Mouse (Mus musculus) intestine, embryonic 14.5 days (tissue): ENCODE measurements at regions not wholly inside any gene's neighbourhood (a gene's known extent, or its start where the extent isn't known, plus 50 kb on each side); places are given as distances from the start of the nearest gene placed in this dataset.
A peak's percentile ranks its signal among the peaks of the same experiment; 100 is the strongest.

Experiments
- ATAC-seq: fragments of 200-750 bp; cut with Nextera tagmentation; replicated peaks from 2 replicates; pipeline ENCODE4 v1.8.0; 2017; ENCODE audit warnings: low read depth, moderate number of reproducible peaks, moderate TSS enrichment, moderate library complexity; ENCODE audit not compliant: low FRiP score, low TSS enrichment
- DNase-seq: peaks from one replicate; pipeline ENCODE4 v3.0.0-alpha.2; 2018; ENCODE audit warnings: low spot score
- H3K27ac ChIP-seq: fragments of 300-500 bp; sonication (generic); 2 replicates; pipeline ENCODE4 v1.5.1; 2014; ENCODE audit warnings: low read depth, mild to moderate bottlenecking, control low read depth
- H3K27me3 ChIP-seq: fragments of 300-500 bp; sonication (generic); replicated peaks from 2 replicates; pipeline ENCODE4 v1.6.1; 2014; ENCODE audit warnings: low read length, control low read depth; ENCODE audit not compliant: control insufficient read depth, insufficient read depth
- H3K36me3 ChIP-seq: fragments of 300-500 bp; sonication (generic); 2 replicates; pipeline ENCODE4 v1.6.1; 2014; ENCODE audit warnings: low read length, control low read depth; ENCODE audit not compliant: control insufficient read depth, insufficient read depth
- H3K4me1 ChIP-seq: fragments of 300-500 bp; sonication (generic); replicated peaks from 2 replicates; pipeline ENCODE4 v1.6.1; 2014; ENCODE audit warnings: low read length, control low read depth, mixed read lengths; ENCODE audit not compliant: control insufficient read depth, insufficient read depth
- H3K4me2 ChIP-seq: fragments of 300-500 bp; sonication (generic); 2 replicates; pipeline ENCODE4 v1.6.1; 2014; ENCODE audit warnings: low read length
- H3K4me3 ChIP-seq: fragments of 300-500 bp; sonication (generic); 2 replicates; pipeline ENCODE4 v1.5.1; 2014; ENCODE audit warnings: low read depth, low read length, control low read depth, mixed read lengths
- H3K9ac ChIP-seq: fragments of 300-500 bp; sonication (generic); 2 replicates; pipeline ENCODE4 v1.6.1; 2014; ENCODE audit warnings: mild to moderate bottlenecking, low read length
- H3K9me3 ChIP-seq: fragments of 300-500 bp; sonication (generic); 2 replicates; pipeline ENCODE4 v1.6.1; 2016; ENCODE audit warnings: low read length, control low read depth; ENCODE audit not compliant: control insufficient read depth
- WGBS: fragments of 180-500 bp; shearing (Covaris S2); extraction: QIAGEN DNeasy Blood & Tissue Kit; methylation state at CpG from one replicate; pipeline ENCODE4 v1.1.7; 2014; 5-methylcytosine and 5-hydroxymethylcytosine counted together

DNA sequence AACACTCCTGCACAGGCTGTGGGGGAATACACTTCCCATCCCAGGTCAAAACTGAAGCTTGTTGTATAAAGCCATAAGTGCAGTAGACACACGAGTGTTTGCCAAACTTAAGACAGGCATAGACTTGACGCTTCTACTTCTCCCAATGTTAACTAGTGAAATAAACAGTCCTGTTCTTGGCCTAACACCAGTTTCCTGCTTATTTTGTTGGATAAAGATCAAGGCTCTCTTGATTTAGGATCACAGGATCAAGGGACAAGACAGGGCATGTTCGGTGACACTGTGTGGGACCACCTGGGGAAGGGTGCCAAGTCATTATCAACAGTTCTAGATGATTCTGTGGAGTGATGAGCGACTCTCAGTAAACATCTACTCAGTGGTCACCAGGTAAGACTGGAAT lies 114.3 kb upstream of the Serp2 start:
- no peaks in the 10 kb centered on the region for H3K36me3 ChIP-seq
- no peak overlapping the region for H3K27ac ChIP-seq
- no peak for DNase-seq
- H3K9ac ChIP-seq = no peak overlapping the region
- no peaks in the 10 kb centered on the region for H3K27me3 ChIP-seq
- H3K9me3 ChIP-seq = no peaks in the 10 kb centered on the region
- H3K4me2 ChIP-seq = no peak overlapping the region
- peaks cover 9% of the 10 kb centered on the region; the same call in 1 of the 2 replicates for H3K4me1 ChIP-seq
- ATAC-seq = no peak
- WGBS = 69% methylated on average over 4 of the region's 4 CpGs
- no peak overlapping the region for H3K4me3 ChIP-seq

GRCm38 (mm10) chr14:76665754-76666371 lies 109.2 kb upstream of the Serp2 start:
- Histone ChIP-seq H3K4me3 (no peak overlapping the region), H3K27me3 (no peaks in the 10 kb centered on the region), H3K27ac (no peak overlapping the region), H3K4me2 (no peak overlapping the region), H3K9me3 (no peaks in the 10 kb centered on the region), H3K9ac (no peak overlapping the region), H3K4me1 (peaks cover 4% of the 10 kb centered on the region; the same call in 1 of the 2 replicates), H3K36me3 (no peaks in the 10 kb centered on the region)
- ATAC-seq (no peak), DNase-seq (no peak)
- WGBS = 78% methylated on average over 12 of the region's 12 CpGs

DNA sequence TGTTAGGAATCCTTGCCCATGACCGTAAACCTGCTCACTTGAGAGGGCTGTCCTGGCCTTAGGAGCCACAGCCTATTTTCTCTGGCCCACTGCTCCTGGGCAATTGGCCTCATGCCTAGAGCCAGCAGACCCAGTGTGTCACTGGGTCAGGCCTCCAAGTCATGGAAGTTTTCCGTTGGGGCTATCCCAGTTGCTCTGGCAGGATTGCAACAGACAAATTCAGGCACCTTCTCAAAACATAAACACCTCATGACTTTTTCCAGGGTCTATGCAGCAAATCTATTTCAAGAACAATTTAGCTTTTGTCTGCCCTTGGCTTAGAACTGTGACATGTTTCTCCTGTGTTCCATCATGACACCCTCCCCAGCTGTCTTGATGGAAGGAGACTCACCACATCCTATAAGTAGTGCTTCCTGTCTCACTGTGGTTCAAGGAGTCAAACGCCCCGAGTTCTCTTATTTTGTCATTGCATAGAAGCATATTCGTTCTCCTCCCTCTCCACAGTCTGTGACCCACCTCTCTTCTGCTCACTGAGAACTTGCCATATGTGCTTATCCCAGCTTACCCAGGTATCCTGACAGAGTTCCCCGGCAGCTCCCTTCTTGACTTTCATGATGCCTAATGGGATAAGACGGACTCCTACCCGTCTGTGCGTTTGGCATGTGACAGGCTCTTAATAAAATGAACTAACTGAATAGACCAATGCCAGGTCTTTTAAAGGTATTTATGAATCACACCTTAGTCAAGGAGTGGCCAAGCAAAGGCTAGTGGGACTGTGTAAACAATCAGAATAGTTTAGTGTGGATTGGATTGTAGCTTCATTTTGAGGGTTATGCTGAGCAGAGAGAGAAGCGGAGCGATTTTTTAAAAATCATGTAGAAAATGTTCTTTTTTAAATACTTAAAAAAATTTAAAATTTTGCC lies 108.2 kb upstream of the Serp2 start:
- H3K4me1 ChIP-seq = peaks cover 4% of the 10 kb centered on the region; the same call in 1 of the 2 replicates
- H3K27ac ChIP-seq = no peak overlapping the region
- no peak overlapping the region for H3K4me2 ChIP-seq
- no peak for ATAC-seq
- H3K36me3 ChIP-seq = no peaks in the 10 kb centered on the region
- H3K9me3 ChIP-seq = no peaks in the 10 kb centered on the region
- 69% methylated on average over 11 of the region's 11 CpGs for WGBS
- H3K27me3 ChIP-seq = no peaks in the 10 kb centered on the region
- DNase-seq = no peak
- H3K4me3 ChIP-seq = no peak overlapping the region
- no peak overlapping the region for H3K9ac ChIP-seq

GRCm38 (mm10) chr14:76663816-76664215 lies 107.1 kb upstream of the Serp2 start:
- no peak overlapping the region for H3K4me3 ChIP-seq
- H3K9ac ChIP-seq = no peak overlapping the region
- H3K4me1 ChIP-seq = peaks cover 15% of the 10 kb centered on the region
- 94% methylated on average over 2 of the region's 2 CpGs for WGBS
- H3K27me3 ChIP-seq = no peaks in the 10 kb centered on the region
- no peak overlapping the region for H3K27ac ChIP-seq
- H3K4me2 ChIP-seq = no peak overlapping the region
- ATAC-seq = no peak
- H3K9me3 ChIP-seq = no peaks in the 10 kb centered on the region
- no peaks in the 10 kb centered on the region for H3K36me3 ChIP-seq
- no peak for DNase-seq

GRCm38 (mm10) chr14:76662871-76663270 lies 106.2 kb upstream of the Serp2 start:
- Histone ChIP-seq H3K4me3 (no peak overlapping the region), H3K36me3 (no peaks in the 10 kb centered on the region), H3K9me3 (no peaks in the 10 kb centered on the region), H3K27me3 (no peaks in the 10 kb centered on the region), H3K27ac (no peak overlapping the region), H3K9ac (no peak overlapping the region), H3K4me1 (peaks cover 23% of the 10 kb centered on the region), H3K4me2 (no peak overlapping the region)
- ATAC-seq (peak; percentile 40; the same call in 1 of the 2 replicates), DNase-seq (no peak)
- WGBS = 59% methylated on average over 7 of the region's 7 CpGs

GRCm38 (mm10) chr14:76660906-76661305 lies 104.2 kb upstream of the Serp2 start:
- no peak overlapping the region for H3K4me2 ChIP-seq
- no peaks in the 10 kb centered on the region for H3K27me3 ChIP-seq
- no peak overlapping the region for H3K9ac ChIP-seq
- no peak overlapping the region for H3K4me3 ChIP-seq
- peaks cover 26% of the 10 kb centered on the region for H3K4me1 ChIP-seq
- H3K36me3 ChIP-seq = no peaks in the 10 kb centered on the region
- ATAC-seq = no peak
- DNase-seq = no peak
- 94% methylated on average over 2 of the region's 2 CpGs for WGBS
- H3K27ac ChIP-seq = no peak overlapping the region
- H3K9me3 ChIP-seq = no peaks in the 10 kb centered on the region

GRCm38 (mm10) chr14:76658952-76659502 lies 102.3 kb upstream of the Serp2 start:
- H3K4me3 ChIP-seq = no peak overlapping the region
- ATAC-seq = 0 out of 2 replicates have a peak, but pooled peaks have one; percentile 32
- H3K27me3 ChIP-seq = no peaks in the 10 kb centered on the region
- H3K9me3 ChIP-seq = no peaks in the 10 kb centered on the region
- 41% methylated on average over 15 of the region's 15 CpGs for WGBS
- H3K4me1 ChIP-seq = peaks cover 22% of the 10 kb centered on the region
- H3K4me2 ChIP-seq = no peak overlapping the region
- H3K27ac ChIP-seq = no peak overlapping the region
- H3K9ac ChIP-seq = no peak overlapping the region
- no peak for DNase-seq
- H3K36me3 ChIP-seq = no peaks in the 10 kb centered on the region

DNA sequence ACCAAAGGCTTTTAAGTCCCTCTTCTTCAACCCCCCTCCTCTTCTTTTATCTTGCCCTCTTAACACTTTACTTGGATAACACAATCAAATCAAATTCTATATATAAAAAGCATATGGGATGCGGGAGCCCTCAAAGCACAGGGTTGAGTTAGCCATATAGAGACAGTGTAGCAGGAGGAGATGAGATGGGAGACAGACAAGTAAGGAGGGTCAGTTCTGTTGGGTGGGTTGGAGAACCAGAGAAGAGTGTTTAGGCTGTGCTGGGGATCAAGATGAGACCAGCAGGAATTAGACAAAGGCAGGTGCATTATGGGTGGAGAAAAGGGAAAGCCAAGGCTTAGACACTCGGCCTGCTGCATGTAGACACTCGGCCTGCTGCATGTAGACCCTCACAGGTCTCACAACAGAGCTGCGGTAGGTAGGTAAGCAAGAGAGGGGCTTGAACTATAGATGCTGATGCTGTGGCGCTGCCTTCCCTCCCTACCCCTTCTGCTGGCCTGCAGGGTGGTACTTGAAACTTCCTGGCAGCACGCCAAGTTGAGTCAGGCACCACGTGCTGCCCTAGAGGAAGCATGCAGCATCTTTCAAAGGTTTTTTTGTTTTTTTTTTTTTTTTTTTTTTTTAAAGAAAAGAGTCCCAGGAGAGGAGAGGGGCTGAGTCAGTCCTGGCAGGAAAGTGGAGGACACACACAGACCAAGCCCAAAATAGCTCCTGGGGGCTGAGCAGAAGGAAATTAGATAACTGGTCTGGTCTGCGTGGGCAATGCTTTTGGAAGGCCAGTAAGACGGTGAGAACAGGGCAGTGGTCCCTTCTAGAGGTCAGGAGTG lies 101.3 kb upstream of the Serp2 start:
- H3K4me1 ChIP-seq = peaks cover 22% of the 10 kb centered on the region
- WGBS = 54% methylated on average over 9 of the region's 9 CpGs

More for the DNA sequence above, 101.3 kb upstream of the Serp2 start:
- ATAC-seq (peak; percentile 73), DNase-seq (peak; percentile 69)
- H3K27ac ChIP-seq = no peak overlapping the region; the same call in 1 of the 2 replicates
- H3K4me2 ChIP-seq = no peak overlapping the region
- H3K27me3 ChIP-seq = no peaks in the 10 kb centered on the region
- H3K9ac ChIP-seq = no peak overlapping the region
- no peak overlapping the region for H3K4me3 ChIP-seq
- H3K9me3 ChIP-seq = no peaks in the 10 kb centered on the region
- H3K36me3 ChIP-seq = no peaks in the 10 kb centered on the region
